Mouse (Mus musculus): ENCODE measurements around the gene Phf11b. TPM values are rescaled to one million over a fixed set of nuclear protein-coding genes. Genes with fewer than 3 reads are reported as not detected.

Gene Phf11b
- polyA plus RNA-seq (2015; fragmentation: Illumina TruSeq; extraction: RNeasy Lipid Tissue Mini Kit (QIAGEN cat#74804); ENCODE audit: insufficient read depth, low replicate concordance), result 77.1 TPM

DNA sequence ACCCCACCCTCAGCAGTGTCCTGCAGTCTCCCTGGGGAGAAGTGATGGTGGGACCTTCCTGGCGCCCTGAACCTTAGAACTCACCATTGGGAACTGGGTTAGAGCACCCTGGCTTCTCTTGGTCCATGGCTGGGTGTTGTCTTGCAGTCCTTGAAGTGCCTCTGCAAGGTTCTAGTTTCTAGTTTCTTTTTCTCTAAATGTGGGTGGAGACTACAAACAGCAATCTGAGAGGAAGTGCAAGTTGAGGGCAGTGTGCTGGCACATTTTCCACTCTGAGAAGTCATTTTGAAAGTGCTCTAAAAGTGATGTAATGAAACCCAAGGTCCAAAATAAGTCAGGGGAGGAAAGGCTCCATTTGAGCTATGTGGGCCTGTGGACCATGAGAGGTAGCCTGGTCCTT is at the start of gene Phf11b:
Phf11b (minus strand) TSS at position 163 of the 400 bp plus-strand sequence.

GRCm38 (mm10) chr14:59365244-59365644 is 24.1 kb upstream of the Phf11b start, which contains the start of gene Phf11d:
Gene Phf11d (minus strand): TSS chr14:59365470.

GRCm38 (mm10) chr14:59297391-59297790 is 43.8 kb downstream of the Phf11b start, which contains the start of gene Phf11a:
Gene Phf11a (minus strand): TSS chr14:59297522.

Other genes with a start within 250 kb of the Phf11b start
- gene 1700129C05Rik, start 198.5 kb downstream of the Phf11b start, polyA plus RNA-seq (2015; fragmentation: Illumina TruSeq; extraction: RNeasy Lipid Tissue Mini Kit (QIAGEN cat#74804); ENCODE audit: insufficient read depth, low replicate concordance), result not detected
- not detected for gene Gm5142, start 162.6 kb downstream of the Phf11b start, polyA plus RNA-seq (2015; fragmentation: Illumina TruSeq; extraction: RNeasy Lipid Tissue Mini Kit (QIAGEN cat#74804); ENCODE audit: insufficient read depth, low replicate concordance)
- gene Rcbtb1, start 140.1 kb downstream of the Phf11b start, polyA plus RNA-seq (2015; fragmentation: Illumina TruSeq; extraction: RNeasy Lipid Tissue Mini Kit (QIAGEN cat#74804); ENCODE audit: insufficient read depth, low replicate concordance), result 42.1 TPM
- 6.6 TPM for gene Gm6904, start 81.1 kb downstream of the Phf11b start, polyA plus RNA-seq (2015; fragmentation: Illumina TruSeq; extraction: RNeasy Lipid Tissue Mini Kit (QIAGEN cat#74804); ENCODE audit: insufficient read depth, low replicate concordance)
- 15.2 TPM for gene Phf11a, start 43.8 kb downstream of the Phf11b start, polyA plus RNA-seq (2015; fragmentation: Illumina TruSeq; extraction: RNeasy Lipid Tissue Mini Kit (QIAGEN cat#74804); ENCODE audit: insufficient read depth, low replicate concordance)
- gene Phf11d, start 24.1 kb upstream of the Phf11b start, polyA plus RNA-seq (2015; fragmentation: Illumina TruSeq; extraction: RNeasy Lipid Tissue Mini Kit (QIAGEN cat#74804); ENCODE audit: insufficient read depth, low replicate concordance), result 22.7 TPM
- 14.0 TPM for gene Phf11c, start 54.0 kb upstream of the Phf11b start, polyA plus RNA-seq (2015; fragmentation: Illumina TruSeq; extraction: RNeasy Lipid Tissue Mini Kit (QIAGEN cat#74804); ENCODE audit: insufficient read depth, low replicate concordance)
- 38.1 TPM for gene Setdb2, start 99.5 kb upstream of the Phf11b start, polyA plus RNA-seq (2015; fragmentation: Illumina TruSeq; extraction: RNeasy Lipid Tissue Mini Kit (QIAGEN cat#74804); ENCODE audit: insufficient read depth, low replicate concordance)
- gene Cab39l, start 99.6 kb upstream of the Phf11b start, polyA plus RNA-seq (2015; fragmentation: Illumina TruSeq; extraction: RNeasy Lipid Tissue Mini Kit (QIAGEN cat#74804); ENCODE audit: insufficient read depth, low replicate concordance), result 50.9 TPM